Mouse (Mus musculus) adrenal gland, postnatal 4 days (tissue): ENCODE results near the gene Rae1. TPM values are rescaled to one million over a fixed set of nuclear protein-coding genes. Genes with fewer than 3 reads are reported as not detected.

Source experiments
- DNase-seq, 2 experiments: peaks; one replicate each; pipeline ENCODE4 v3.0.0; 2021 to 2022; ENCODE audit warnings: low spot score in 2 of 2, mixed read lengths in 2 of 2
- total RNA-seq, 2 experiments: library from RNA; stranded (reverse); gene quantifications; 2 replicates each; pipeline ENCODE4 v1.2.3; 2021

Rae1 gene
- total RNA-seq, 2 experiments from 2014 or later: 68.5 to 76.5 TPM

GRCm38 (mm10) chr2:173046582-173047297, 46.8 kb downstream of the Rae1 start:
- no peak for DNase-seq

DNA sequence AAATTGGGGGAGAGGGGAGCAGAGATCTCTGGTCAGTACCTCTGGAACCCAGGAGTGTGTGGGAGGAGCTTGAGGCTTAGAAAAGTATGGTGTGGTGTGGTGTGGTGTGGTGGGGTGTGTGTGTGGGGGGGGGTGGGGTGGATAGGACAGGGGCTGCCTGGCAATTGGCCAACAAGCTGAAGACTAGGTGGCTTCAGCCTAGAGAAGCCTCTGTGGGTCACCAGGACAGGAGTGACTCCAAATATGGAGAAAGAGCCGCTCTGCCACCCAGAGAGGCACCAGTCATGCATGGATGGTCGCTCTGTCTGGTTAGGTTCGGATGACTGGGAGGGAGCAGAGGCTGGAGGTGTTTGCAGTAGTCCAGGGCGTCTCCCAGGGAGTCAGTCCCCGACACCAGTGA, 47.6 kb downstream of the Rae1 start:
- DNase-seq: no peak

DNA sequence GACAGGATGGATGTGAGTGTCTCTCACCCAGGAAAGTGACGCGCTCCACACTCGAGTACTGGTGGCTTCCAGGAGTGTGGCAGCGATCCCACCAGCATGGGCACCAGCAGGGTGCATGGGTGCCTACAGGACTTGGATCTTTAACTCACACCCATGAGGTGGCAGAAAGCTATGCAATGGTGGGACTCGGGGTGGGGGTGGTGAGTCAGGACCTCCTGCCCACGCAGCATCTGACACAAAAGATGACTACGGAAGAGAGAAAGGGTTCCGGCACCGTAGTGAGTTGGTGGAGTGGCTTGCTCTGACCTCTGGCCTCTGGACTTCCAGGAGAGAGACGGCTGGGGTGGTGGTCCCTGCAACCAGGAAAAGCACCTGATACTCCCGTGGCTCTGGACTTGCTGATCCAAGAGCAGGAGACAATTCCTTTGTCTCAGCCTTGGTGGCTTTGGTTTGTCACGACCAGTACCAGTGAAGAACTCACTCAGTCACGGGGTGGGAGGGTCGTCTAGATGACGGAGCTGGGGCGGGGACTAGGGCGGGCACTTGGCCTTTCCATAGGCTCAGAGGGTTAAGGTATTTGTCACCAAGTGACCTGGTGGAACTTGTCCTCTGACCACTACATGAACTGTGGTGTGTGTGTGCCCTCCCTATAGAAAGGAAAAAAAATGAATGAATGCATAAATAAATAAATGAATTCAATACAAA, 48.3 kb downstream of the Rae1 start:
- DNase-seq: no peak

- no peak for DNase-seq
Measured at GRCm38 (mm10) chr2:173049231-173049630, 49.3 kb downstream of the Rae1 start.

DNA sequence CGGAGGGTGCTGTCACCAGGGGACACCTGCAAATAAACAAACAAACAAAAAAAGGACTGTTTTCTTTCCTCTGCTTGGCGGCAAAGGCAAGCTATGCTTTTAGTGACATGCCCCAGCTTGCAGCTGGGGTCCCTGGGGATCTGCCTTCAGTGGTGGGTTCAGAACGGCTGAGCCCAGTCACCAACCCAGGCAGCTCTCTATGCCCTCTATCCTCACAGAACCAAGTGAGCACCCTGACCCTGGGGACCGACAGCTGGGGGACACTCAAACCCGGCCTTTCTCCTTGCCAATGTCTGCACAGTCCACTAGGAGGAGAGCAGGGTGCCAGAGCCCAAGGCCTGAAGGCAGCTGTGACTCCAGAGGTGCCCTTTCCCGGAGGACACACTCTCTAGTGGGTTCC, 49.9 kb downstream of the Rae1 start:
- no peak for DNase-seq

GRCm38 (mm10) chr2:173050604-173051382, 50.9 kb downstream of the Rae1 start:
- DNase-seq: no peak

GRCm38 (mm10) chr2:173052881-173053280, 53.0 kb downstream of the Rae1 start:
- DNase-seq: no peak

- DNase-seq: no peak
Measured at GRCm38 (mm10) chr2:173053846-173054245, 53.9 kb downstream of the Rae1 start.

GRCm38 (mm10) chr2:173056303-173056881, 56.5 kb downstream of the Rae1 start:
- no peak for DNase-seq

- no peak for DNase-seq
Measured at GRCm38 (mm10) chr2:173056882-173057315, 57.0 kb downstream of the Rae1 start.

DNA sequence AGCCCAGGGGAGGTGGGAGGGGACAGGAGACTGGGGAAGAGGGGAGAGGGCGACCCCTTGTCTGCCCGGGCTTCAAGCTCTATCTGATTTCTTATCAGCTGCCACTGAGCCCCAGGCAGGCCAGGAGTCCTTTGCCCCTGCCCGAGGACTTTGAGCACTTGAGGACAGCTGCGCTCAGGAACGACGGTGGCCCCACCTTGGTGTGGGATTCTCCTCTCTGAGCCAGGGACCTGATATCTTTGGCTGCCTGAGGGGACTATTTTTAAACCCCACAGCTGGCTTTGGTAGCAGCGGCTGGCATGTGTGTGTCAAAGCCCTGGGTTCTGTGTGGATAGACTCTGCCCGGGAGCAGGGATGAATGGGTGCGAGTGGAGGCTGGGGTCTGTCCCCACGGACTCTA, 57.7 kb downstream of the Rae1 start:
- no peak for DNase-seq

GRCm38 (mm10) chr2:173058263-173058662, 58.3 kb downstream of the Rae1 start:
- DNase-seq: no peak

GRCm38 (mm10) chr2:173060450-173060849, 60.5 kb downstream of the Rae1 start:
- no peak for DNase-seq

- DNase-seq: no peak
Measured at GRCm38 (mm10) chr2:173061443-173062351, 61.8 kb downstream of the Rae1 start.

GRCm38 (mm10) chr2:173063219-173063618, 63.3 kb downstream of the Rae1 start:
- DNase-seq: no peak

GRCm38 (mm10) chr2:173064864-173065263, 64.9 kb downstream of the Rae1 start:
- DNase-seq: no peak
